Mouse (Mus musculus): Measurements from ENCODE around the gene 4930432K21Rik. TPM values are rescaled to one million over a fixed set of nuclear protein-coding genes. Genes with fewer than 3 reads are reported as not detected.

4930432K21Rik gene
- polyA plus RNA-seq, 1 experiment, result 1.4 TPM

DNA sequence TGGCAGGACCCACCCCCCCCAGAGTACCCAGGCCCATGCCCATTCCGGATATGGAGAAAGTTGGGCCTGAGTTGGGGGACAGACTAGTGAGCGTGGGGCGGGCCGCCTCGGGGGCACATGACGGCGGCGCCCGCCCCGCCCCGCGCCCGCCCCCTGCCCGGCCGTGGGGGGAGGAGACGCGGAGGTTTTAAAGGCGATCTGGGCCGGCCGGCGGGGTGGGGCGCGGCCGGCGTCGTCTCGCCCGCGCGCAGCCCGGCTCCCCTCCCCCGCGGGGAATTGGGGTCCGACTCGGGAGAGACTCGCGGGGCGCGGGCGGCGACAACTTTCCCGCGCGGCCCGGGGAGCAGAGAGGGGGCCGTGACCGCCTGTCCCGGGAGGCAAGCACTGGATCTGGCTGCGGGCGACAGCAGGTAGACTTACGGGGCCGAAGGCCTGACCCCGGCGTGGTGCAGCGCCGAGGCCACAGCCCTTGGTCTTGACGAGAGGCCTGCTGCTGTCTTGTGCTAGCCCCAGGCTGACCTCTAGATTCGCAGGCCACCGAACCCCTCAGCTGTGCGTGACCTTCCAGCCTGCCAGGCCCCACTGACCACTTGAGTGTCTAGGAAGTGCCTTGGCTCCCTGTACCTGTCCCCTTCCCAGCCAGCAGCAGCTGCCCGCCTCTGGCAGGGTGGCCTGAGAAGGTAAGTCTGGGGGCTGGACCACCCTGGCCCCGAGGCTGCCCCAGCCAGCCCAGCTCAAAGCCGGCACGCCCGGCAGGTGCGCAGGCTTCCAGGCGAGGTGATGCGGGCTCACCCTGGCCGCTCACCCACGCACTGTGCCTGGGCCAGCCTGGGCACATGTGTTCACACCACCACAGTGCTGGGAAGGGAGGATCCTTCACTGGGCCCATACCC is 53.1 kb downstream of the 4930432K21Rik start:
- 1% methylated on average over 40 of the region's 70 CpGs for WGBS
- Histone ChIP-seq H3K27ac (ENCODE audit: insufficient read depth, low read length) (peak overlapping the region; percentile 92), H3K27me3 (ENCODE audit: control insufficient read depth, insufficient read depth, low read length) (no peaks in the 10 kb centered on the region), H3K4me1 (ENCODE audit: control insufficient read depth, insufficient read depth, insufficient read length) (peaks cover 39% of the 10 kb centered on the region), H3K4me3 (ENCODE audit: extremely low read depth, insufficient read depth, insufficient read length) (peak overlapping the region; percentile 77), H3K36me3 (ENCODE audit: control insufficient read depth, insufficient read depth, low read length) (no peaks in the 10 kb centered on the region)
- peak in 1 of 2 experiments; percentile 47 for DNase-seq (ENCODE audit: low read depth in 1 of 2, low spot score in 2 of 2)
- TF ChIP-seq POLR2A (IDR thresholded peaks at IDR 0.05; ENCODE audit: low read depth, low read length), result peak; percentile 37; the same call in 1 of the 2 replicates
- no peak for TF ChIP-seq CTCF (IDR thresholded peaks at IDR 0.05; ENCODE audit: extremely low read depth, insufficient read depth, insufficient read length, insufficient replicate concordance)

DNA sequence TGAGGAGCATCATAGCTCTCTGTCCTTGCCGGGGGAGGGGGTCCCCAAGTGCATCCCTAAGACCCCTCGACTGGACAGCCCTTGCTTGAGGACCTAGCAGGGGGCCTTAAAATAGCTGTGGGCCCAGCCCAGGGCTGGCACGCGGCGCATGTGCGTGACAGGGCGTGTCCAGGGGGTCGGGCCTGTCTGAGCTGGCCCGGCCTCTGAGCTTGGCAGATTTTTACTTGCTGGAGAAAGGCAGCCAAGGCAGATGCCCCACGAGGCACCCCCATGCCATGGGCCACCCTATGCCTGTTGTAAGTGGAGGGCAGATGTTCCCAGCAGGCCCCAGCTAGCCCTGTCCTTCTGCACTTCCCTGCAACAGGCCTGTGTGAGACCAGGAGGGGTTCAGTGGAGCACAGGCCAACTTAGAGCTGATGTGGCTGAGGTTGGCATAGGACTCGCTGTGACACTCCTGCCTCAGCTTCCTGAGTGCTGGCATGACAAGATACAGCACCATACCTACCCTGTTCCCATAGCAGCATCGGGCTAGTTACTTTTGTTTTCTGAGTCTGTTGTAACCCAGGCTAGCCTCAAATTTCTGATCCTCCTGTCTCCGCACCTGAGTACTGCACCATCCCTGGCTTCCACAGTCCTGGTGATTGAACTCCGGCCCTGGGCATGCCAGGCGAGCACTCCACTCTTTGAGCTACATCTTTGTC is 53.9 kb downstream of the 4930432K21Rik start:
- Histone ChIP-seq H3K27ac (ENCODE audit: insufficient read depth, low read length) (peak overlapping the region; percentile 92), H3K27me3 (ENCODE audit: control insufficient read depth, insufficient read depth, low read length) (no peaks in the 10 kb centered on the region), H3K4me3 (ENCODE audit: extremely low read depth, insufficient read depth, insufficient read length) (peak overlapping the region; percentile 77), H3K4me1 (ENCODE audit: control insufficient read depth, insufficient read depth, insufficient read length) (peaks cover 39% of the 10 kb centered on the region), H3K36me3 (ENCODE audit: control insufficient read depth, insufficient read depth, low read length) (no peaks in the 10 kb centered on the region)
- 23% methylated on average over 15 of the region's 15 CpGs for WGBS
- no peak for DNase-seq (ENCODE audit: low read depth in 1 of 2, low spot score in 2 of 2)
- no peak for TF ChIP-seq CTCF (IDR thresholded peaks at IDR 0.05; ENCODE audit: extremely low read depth, insufficient read depth, insufficient read length, insufficient replicate concordance)
- TF ChIP-seq POLR2A (IDR thresholded peaks at IDR 0.05; ENCODE audit: low read depth, low read length), result no peak

DNA sequence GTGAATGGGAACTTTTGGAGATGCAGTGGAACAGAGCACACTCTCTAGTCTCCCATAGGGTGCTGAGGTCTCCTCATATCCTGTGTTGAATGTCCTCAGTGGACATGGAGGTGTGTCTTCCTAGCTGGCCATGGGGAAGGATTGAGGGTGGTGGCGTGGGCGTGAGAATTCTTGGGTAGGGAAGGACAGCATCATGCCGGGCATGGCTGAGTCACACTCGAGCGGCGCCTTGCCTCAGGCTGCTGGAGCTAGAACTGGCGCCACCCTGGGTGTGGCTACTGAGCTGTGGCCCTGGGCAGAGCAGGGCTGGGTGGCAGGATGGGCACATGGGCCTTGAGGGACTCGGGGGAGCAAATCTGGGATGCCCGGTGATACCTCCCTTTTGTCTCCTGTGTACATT is 54.6 kb downstream of the 4930432K21Rik start:
- peaks cover 39% of the 10 kb centered on the region for H3K4me1 ChIP-seq (ENCODE audit: control insufficient read depth, insufficient read depth, insufficient read length)
- DNase-seq (ENCODE audit: low read depth in 1 of 2, low spot score in 2 of 2), result no peak
- peak overlapping the region; percentile 77; the same call in 1 of the 2 replicates for H3K4me3 ChIP-seq (ENCODE audit: extremely low read depth, insufficient read depth, insufficient read length)
- H3K27me3 ChIP-seq (ENCODE audit: control insufficient read depth, insufficient read depth, low read length), result no peaks in the 10 kb centered on the region
- TF ChIP-seq POLR2A (IDR thresholded peaks at IDR 0.05; ENCODE audit: low read depth, low read length), result no peak
- no peak for TF ChIP-seq CTCF (IDR thresholded peaks at IDR 0.05; ENCODE audit: extremely low read depth, insufficient read depth, insufficient read length, insufficient replicate concordance)
- H3K36me3 ChIP-seq (ENCODE audit: control insufficient read depth, insufficient read depth, low read length), result no peaks in the 10 kb centered on the region
- peak overlapping the region; percentile 92 for H3K27ac ChIP-seq (ENCODE audit: insufficient read depth, low read length)
- WGBS, result 35% methylated on average over 9 of the region's 9 CpGs

DNA sequence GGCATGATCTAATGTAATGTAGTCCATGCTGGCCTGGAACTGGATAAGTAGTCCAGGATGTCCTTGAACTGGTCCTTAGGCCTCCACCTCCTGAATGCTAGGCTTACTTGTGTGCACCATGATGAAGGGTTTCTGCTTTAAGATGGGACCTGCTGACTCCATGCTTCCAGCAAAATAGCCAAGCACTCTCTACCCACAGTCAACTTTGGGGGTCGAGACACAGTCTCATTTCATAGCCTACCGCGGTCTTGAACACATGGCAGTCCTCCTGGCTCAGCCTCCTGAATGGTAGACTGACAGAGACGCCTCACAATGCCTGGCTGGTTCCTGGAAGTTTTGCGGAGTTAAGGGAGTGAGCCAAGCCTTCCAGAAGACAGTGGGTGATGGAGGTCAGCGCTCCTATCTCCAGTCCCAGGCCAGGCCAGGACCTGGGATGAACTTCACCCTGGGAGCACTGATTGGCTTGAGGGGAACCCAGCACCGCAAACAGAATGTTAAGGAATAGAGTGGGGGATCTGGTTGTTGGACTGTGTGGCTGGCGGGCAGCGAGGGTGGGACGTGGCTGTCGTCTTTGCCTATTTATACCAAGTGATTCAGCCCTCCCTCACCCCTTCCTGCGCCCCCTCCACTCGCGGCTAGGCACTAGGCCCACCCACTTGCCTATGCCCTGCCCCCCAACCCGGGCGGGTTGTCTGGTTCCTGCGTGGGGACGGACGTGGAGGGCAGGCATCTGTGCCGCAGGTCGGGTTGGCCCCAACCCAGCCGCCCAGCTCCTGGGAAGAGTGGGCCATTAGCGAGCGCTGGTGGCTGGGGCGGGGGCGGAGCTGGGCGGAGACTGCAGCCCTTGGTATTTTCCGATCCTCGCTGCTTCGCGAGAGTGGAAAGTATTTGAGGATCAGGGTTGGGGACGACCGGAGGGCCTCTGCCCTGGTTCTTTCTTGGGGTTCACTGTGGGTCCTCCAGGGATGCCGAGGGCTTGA is 55.4 kb downstream of the 4930432K21Rik start:
- Histone ChIP-seq H3K36me3 (ENCODE audit: control insufficient read depth, insufficient read depth, low read length) (no peaks in the 10 kb centered on the region), H3K27ac (ENCODE audit: insufficient read depth, low read length) (peak overlapping the region; percentile 90), H3K4me3 (ENCODE audit: extremely low read depth, insufficient read depth, insufficient read length) (peak overlapping the region; percentile 52; the same call in 1 of the 2 replicates), H3K4me1 (ENCODE audit: control insufficient read depth, insufficient read depth, insufficient read length) (peaks cover 41% of the 10 kb centered on the region), H3K27me3 (ENCODE audit: control insufficient read depth, insufficient read depth, low read length) (no peaks in the 10 kb centered on the region)
- 10% methylated on average over 34 of the region's 34 CpGs for WGBS
- TF ChIP-seq POLR2A (IDR thresholded peaks at IDR 0.05; ENCODE audit: low read depth, low read length) (peak; percentile 16), CTCF (IDR thresholded peaks at IDR 0.05; ENCODE audit: extremely low read depth, insufficient read depth, insufficient read length, insufficient replicate concordance) (no peak)
- peak; percentile 67 to 68 for DNase-seq (ENCODE audit: low read depth in 1 of 2, low spot score in 2 of 2)

DNA sequence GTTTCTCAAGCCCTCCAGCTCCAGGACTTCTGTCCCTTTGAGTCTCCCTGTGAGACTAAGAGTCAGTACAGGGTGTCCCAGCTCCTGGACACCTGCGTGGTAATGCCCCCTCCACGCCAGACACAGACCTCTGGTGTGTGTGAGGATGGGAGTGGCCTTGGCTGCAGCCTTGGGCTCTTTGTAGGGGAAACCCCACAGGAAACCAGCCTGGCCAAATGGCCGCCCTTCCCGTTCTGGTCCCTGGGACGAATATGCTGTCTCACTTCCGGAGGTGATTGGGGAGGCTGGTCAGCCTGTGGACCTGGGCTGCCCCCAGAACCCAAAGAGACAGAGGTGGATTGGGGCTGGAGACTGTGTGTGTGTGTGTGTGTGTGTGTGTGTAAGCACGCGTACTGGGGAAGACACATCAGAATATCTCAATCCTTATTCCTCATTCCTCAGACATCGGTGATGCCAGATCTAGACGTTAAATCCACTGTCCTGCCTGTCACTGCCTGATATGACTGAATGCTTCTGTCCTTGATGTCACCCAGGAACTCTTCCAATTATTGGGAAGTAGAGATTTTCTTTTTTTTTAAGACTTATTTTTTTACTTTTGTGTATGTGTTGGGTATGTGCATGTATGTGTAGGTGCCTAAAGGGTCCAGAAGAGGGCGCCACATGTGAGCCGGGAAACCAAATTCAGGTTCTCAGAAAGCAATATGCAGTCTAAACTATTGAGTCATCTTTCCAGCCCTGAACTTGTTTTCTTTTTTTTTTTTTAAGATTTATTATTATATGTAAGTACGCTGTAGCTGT is 56.3 kb downstream of the 4930432K21Rik start:
- H3K36me3 ChIP-seq (ENCODE audit: control insufficient read depth, insufficient read depth, low read length), result no peaks in the 10 kb centered on the region
- peak in 1 of 2 experiments; percentile 41 for DNase-seq (ENCODE audit: low read depth in 1 of 2, low spot score in 2 of 2)
- TF ChIP-seq CTCF (IDR thresholded peaks at IDR 0.05; ENCODE audit: extremely low read depth, insufficient read depth, insufficient read length, insufficient replicate concordance), result 0 out of 2 replicates have a peak, but pooled peaks have one; percentile 3
- no peak for TF ChIP-seq POLR2A (IDR thresholded peaks at IDR 0.05; ENCODE audit: low read depth, low read length)
- H3K4me1 ChIP-seq (ENCODE audit: control insufficient read depth, insufficient read depth, insufficient read length), result peaks cover 44% of the 10 kb centered on the region
- peak overlapping the region; percentile 90 for H3K27ac ChIP-seq (ENCODE audit: insufficient read depth, low read length)
- H3K4me3 ChIP-seq (ENCODE audit: extremely low read depth, insufficient read depth, insufficient read length), result peak overlapping the region; percentile 52; the same call in 1 of the 2 replicates
- WGBS, result 27% methylated on average over 13 of the region's 13 CpGs
- H3K27me3 ChIP-seq (ENCODE audit: control insufficient read depth, insufficient read depth, low read length), result no peaks in the 10 kb centered on the region
